Mouse (Mus musculus) urinary bladder, postnatal 14 days (tissue): ENCODE measurements around the gene Efnb1.

Experiments
- DNase-seq: peaks from one replicate; pipeline ENCODE4 v3.0.0; 2021; ENCODE audit warnings: low spot score

The Efnb1 gene

GRCm38 (mm10) chrX:99153266-99153646 is 17.3 kb downstream of the Efnb1 start:
- no peak for DNase-seq

DNA sequence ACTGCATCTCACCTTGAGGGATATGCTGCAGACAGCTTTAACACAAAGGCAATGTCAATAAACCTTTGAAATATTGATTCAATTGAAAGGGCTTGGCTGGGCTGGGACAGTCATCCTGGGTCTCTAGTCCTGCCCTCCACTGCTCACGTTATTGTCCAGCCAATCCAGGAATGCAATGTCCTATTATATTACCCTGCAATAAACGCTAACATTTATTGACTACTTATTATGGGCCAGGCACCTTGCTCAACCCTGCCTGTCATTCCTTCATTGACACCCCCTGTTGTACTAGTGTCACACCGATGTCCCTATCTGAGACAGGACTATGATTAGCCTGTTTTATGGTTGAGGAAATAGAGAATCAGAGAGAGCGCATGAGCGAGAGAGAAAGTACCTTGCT is 18.4 kb downstream of the Efnb1 start:
- DNase-seq = no peak

DNA sequence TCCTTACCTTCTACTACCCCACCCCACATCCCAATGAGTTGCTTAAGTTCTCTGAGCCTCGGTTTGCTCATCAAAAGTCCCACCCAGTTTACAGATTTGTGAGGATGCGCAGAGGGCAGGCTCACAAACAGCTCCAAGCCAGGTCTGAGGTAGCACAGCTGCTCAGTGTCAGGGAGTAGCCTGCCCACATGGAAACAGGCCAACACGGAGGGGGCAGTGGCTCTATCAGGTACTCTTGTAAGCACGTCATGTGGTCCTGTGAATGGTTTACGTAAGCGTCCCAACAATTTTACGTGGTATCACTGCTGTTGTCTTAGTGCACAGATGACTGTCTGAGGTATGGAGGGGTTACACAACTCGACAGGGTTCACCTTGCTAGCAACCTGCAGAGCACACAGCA is 23.1 kb downstream of the Efnb1 start:
- DNase-seq = no peak

GRCm38 (mm10) chrX:99164111-99164510 is 28.2 kb downstream of the Efnb1 start:
- no peak for DNase-seq

DNA sequence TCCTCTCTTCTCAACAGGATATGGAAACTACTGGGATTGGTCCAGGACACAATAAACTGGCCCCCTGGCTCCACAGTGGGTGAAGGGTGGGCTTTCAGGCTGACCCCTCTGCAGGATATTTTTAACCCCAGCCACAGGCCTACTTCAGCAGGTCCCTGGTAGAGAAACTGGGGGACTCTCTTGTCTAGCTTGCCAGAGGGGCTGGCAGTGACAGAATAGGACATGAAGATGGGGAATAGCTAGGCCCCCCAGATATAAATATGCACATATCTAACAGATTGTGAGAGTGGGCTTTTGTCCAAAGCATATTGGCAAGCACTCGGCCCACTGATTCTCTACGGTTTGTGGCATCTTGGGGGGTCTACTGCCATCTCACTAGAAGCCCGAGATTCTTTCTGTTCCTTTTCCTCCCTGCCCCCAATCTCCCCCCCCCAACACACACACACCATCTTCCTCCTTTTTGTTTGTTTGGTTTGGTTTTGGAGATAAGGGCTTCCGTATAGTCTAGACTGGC is 29.0 kb downstream of the Efnb1 start:
- DNase-seq = no peak

DNA sequence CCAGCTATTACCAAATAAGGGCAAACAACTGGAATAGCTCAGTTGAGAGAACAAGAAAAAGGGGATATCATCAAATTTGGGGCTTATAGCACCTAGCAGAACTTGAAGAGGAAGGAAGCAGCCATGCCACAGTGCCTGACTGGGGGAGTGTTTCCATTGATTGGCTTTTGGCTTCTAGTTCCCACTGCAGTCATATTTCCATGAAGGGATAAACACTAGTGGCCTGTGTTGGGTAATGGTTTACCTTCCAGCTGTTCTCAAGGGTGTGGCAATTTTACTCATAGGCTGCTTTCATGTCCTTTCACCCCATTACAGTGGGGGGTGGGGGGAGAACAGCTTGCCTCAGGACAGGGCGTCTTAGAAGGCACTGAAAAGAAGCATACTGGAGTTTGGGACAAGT is 31.1 kb downstream of the Efnb1 start:
- DNase-seq = no peak

- no peak for DNase-seq
Observed at GRCm38 (mm10) chrX:99167550-99167949, 31.6 kb downstream of the Efnb1 start.

DNA sequence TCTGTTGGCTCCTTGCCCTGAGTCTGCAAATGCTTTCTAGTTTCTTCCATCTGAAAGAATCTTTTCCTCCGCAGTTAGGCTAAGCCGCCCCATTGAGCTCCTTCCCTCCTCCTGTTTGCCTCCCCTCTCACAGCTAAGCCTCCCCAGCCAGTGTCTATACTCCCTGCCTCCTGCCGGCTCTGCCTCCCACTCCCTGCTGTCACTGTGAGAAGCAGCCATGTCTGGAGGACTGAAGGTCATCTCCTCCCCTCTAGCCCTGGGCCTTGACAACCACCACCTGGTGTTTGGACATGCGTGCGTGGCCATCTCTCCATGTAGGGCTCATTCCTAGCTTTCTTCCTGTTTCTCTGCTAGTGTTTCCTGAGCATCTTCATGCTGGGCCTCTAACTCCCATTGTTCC is 36.4 kb downstream of the Efnb1 start:
- no peak for DNase-seq

DNA sequence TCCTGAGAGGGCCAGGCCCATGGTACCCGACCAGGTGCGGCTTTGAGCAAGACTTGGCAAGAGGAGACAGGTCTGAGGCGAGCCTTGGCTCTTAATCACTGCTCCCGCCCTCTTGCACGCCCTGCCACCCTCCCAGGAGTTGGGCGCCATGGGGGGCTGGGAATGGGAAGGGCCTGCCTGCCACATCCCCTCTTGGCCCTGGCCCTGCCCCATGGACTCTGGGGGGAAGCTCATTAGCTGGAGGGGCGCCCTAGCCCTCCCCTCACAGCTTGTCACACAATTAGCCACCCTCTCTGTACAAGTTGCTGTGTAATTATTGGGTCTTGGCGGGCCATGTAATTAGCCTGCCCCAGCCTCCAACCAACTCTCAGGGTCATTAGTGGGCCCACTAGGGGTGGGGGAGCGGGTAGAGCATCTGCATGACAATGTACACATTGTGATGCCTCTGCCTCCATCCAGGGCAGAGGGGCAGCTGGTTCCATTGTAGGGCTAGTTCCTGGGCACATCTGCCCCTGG is 49.2 kb downstream of the Efnb1 start:
- peak; percentile 65 for DNase-seq

- DNase-seq = no peak
Observed at GRCm38 (mm10) chrX:99186497-99187435, 50.8 kb downstream of the Efnb1 start.

DNA sequence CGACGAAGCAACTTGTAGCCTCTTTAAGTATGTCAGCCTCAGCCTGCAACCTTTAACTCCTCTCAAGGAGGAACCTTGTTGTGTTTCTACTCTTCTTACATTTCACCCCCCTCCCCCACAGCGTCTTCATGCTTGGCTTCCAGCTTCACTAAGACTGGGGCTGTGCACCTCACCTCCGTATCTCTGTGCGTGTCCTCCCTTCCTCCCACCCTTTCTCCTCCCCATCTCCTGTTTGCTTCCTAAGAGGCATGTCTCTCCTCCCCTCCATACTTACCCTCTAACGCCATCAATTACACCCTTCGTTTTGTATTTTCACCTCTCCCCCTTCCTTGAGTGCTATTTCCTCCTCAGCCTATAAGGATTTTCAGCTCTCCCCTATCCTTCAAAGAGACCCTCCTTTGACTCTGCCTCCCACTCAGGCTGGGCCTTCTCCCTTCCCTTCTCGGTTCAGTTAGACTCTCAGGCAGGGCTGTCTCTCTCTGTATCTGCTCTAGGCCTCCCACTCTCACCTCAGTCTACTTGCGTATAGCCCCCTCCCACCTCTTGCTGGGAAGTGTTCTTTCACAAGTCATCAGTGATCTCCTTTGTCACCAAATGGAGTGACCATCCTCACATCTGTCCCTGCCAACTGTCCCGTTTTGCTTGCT is 55.6 kb downstream of the Efnb1 start:
- no peak for DNase-seq

DNA sequence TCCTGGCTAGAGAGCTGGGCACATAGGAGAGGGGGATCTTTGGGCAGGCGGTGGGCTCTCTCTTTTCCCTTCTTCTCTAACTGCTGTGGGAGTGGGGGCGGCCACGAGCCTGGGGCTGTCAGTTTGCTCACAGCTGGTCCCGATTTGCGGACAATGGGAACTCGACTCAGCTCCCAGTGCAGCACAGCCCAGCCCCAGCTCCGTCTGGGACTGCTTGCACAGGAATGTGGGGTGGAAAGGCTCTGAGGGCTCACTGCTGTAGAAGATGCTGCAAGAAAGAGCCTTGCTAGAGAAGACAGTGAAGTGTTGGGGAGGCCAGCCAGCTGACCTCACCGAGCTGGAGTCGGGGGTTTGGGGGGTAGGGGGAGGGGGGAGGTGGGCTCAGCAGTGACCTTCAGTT is 61.0 kb downstream of the Efnb1 start:
- no peak for DNase-seq

DNA sequence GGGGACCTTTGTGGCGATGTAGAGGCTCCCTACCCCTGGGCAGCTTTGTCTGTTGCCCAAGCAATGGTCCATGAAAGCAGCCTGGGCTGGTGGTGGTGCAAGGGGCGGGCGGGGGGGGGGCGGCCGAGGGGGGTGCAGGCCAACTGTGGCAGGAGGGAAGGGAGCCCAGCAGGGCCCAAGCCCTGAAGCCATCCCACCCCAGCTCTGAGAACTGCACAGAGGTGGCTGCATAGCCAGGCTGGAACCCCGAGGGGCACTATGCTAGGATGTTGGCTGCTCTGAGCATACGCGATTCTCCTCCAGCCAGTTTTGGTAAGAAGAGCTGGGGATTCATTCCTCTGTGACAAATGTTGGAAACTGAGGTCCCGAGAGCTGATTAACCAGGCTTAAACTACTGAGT is 62.6 kb downstream of the Efnb1 start:
- DNase-seq = no peak
